Mouse (Mus musculus) C2C12 (cell line): Measurements from ENCODE around the gene Susd1. TPM values are rescaled to one million over a fixed set of nuclear protein-coding genes. Genes with fewer than 3 reads are reported as not detected.

ENCODE experiments used
- H3K27me3 ChIP-seq: one replicate; pipeline ENCODE4 v1.6.1; 2011; ENCODE audit not compliant: control insufficient read depth, insufficient read depth, insufficient read length
- H3K36me3 ChIP-seq: one replicate; pipeline ENCODE4 v1.6.1; 2011; ENCODE audit not compliant: control insufficient read depth, insufficient read depth
- H3K4me3 ChIP-seq: one replicate; pipeline ENCODE4 v1.5.1; 2011; ENCODE audit warnings: mild to moderate bottlenecking, control low read depth; ENCODE audit not compliant: poor library complexity, insufficient read depth, severe bottlenecking
- H3K79me2 ChIP-seq: one replicate; pipeline ENCODE4 v1.6.1; 2011; ENCODE audit not compliant: control insufficient read depth, insufficient read depth
- H3K79me3 ChIP-seq: one replicate; pipeline ENCODE4 v1.6.1; 2011; ENCODE audit warnings: low read depth, control low read depth
- H3ac ChIP-seq: one replicate; pipeline ENCODE3; 2011; ENCODE audit warnings: low read depth; ENCODE audit not compliant: control insufficient read depth, insufficient read length
- CEBPB ChIP-seq: IDR thresholded peaks from one replicate; pipeline ENCODE4 v1.6.1; 2011; ENCODE audit warnings: low read depth, mild to moderate bottlenecking, control low read depth, moderate library complexity
- CTCF ChIP-seq: IDR thresholded peaks from one replicate; pipeline ENCODE4 v1.5.1; 2011; ENCODE audit not compliant: control insufficient read depth, insufficient read depth, insufficient read length
- FOSL1 ChIP-seq: IDR thresholded peaks from one replicate; pipeline ENCODE4 v1.8.0; 2011; ENCODE audit warnings: mild to moderate bottlenecking, low read length; ENCODE audit not compliant: poor library complexity, insufficient read depth, severe bottlenecking
- MAX ChIP-seq: IDR thresholded peaks from one replicate; pipeline ENCODE4 v1.6.1; 2011; ENCODE audit warnings: mild to moderate bottlenecking, control low read depth
- MYOD1 ChIP-seq: IDR thresholded peaks from one replicate; pipeline ENCODE4 v1.6.1; 2011; ENCODE audit warnings: low read depth; ENCODE audit not compliant: control insufficient read depth, insufficient read length
- MYOG ChIP-seq: IDR thresholded peaks from one replicate; pipeline ENCODE4 v1.6.1; 2011; ENCODE audit not compliant: control insufficient read depth, insufficient read length; ENCODE audit errors: extremely low read depth
- USF1 ChIP-seq: IDR thresholded peaks from one replicate; pipeline ENCODE4 v1.6.1; 2011; ENCODE audit warnings: low read depth, mild to moderate bottlenecking, control low read depth, moderate library complexity
- polyA plus RNA-seq: library from polyadenylated mRNA; unstranded; fragments of >200 nt; fragmentation: generic; extraction: Trizol; gene quantifications from one replicate; pipeline ENCODE4 v1.2.1, GENCODE M21; 2012; ENCODE audit warnings: missing spikeins

Gene Susd1
- polyA plus RNA-seq, 1 experiment: 1.5 TPM

GRCm38 (mm10) chr4:59322056-59322455 is 116.4 kb downstream of the Susd1 start:
- Histone ChIP-seq H3K36me3 (no peaks in the 10 kb centered on the region), H3ac (no peak overlapping the region), H3K4me3 (no peak overlapping the region), H3K79me2 (no peaks in the 10 kb centered on the region), H3K79me3 (no peaks in the 10 kb centered on the region), H3K27me3 (no peaks in the 10 kb centered on the region)
- TF ChIP-seq FOSL1 (no peak), CEBPB (no peak), MYOG (no peak), MYOD1 (no peak), USF1 (no peak), CTCF (no peak), MAX (no peak)

- Histone ChIP-seq H3K79me3 (no peaks in the 10 kb centered on the region), H3K79me2 (no peaks in the 10 kb centered on the region), H3K36me3 (no peaks in the 10 kb centered on the region), H3K4me3 (no peak overlapping the region), H3K27me3 (no peaks in the 10 kb centered on the region), H3ac (no peak overlapping the region)
- TF ChIP-seq CEBPB (no peak), USF1 (peak; percentile 2)
Measured at GRCm38 (mm10) chr4:59321181-59322008, 117.0 kb downstream of the Susd1 start.

GRCm38 (mm10) chr4:59319136-59319941 is 119.1 kb downstream of the Susd1 start:
- H3K79me2 ChIP-seq: no peaks in the 10 kb centered on the region
- no peaks in the 10 kb centered on the region for H3K36me3 ChIP-seq
- no peaks in the 10 kb centered on the region for H3K79me3 ChIP-seq
- no peaks in the 10 kb centered on the region for H3K27me3 ChIP-seq
- TF ChIP-seq CEBPB (no peak), MYOD1 (peak; percentile 59), MAX (peak; percentile 56), MYOG (no peak), CTCF (no peak), USF1 (peak; percentile 5), FOSL1 (peak; percentile 4)
- no peak overlapping the region for H3K4me3 ChIP-seq
- peak overlapping the region; percentile 12 for H3ac ChIP-seq

GRCm38 (mm10) chr4:59318602-59319001 is 119.8 kb downstream of the Susd1 start:
- Histone ChIP-seq H3K79me3 (no peaks in the 10 kb centered on the region), H3K4me3 (no peak overlapping the region)
- TF ChIP-seq CTCF (no peak), MYOD1 (no peak), USF1 (no peak), MYOG (no peak), MAX (no peak)

GRCm38 (mm10) chr4:59315553-59316405 is 122.7 kb downstream of the Susd1 start:
- Histone ChIP-seq H3K36me3 (no peaks in the 10 kb centered on the region), H3ac (peak overlapping the region; percentile 47), H3K79me2 (no peaks in the 10 kb centered on the region), H3K4me3 (no peak overlapping the region), H3K79me3 (no peaks in the 10 kb centered on the region), H3K27me3 (no peaks in the 10 kb centered on the region)
- TF ChIP-seq CEBPB: no peak
- TF ChIP-seq CTCF: no peak
- TF ChIP-seq USF1: peak; percentile 77
- peak; percentile 97 for TF ChIP-seq MYOD1
- peak; percentile 79 for TF ChIP-seq FOSL1
- peak; percentile 62 for TF ChIP-seq MAX
- TF ChIP-seq MYOG: peak; percentile 41

More at GRCm38 (mm10) chr4:59318602-59319001, 119.8 kb downstream of the Susd1 start:
- no peaks in the 10 kb centered on the region for H3K36me3 ChIP-seq
- no peaks in the 10 kb centered on the region for H3K27me3 ChIP-seq
- H3ac ChIP-seq: peak overlapping the region; percentile 12
- H3K79me2 ChIP-seq: no peaks in the 10 kb centered on the region
